18 mouse cellular contexts compared by ENCODE assay signal in genomic region chr2:14953090-14953489, GRCm38 (mm10).
"Had no signal": no experiment of that assay in that cellular context is flagged by ENCODE, and none has a peak within 500 bp of the region (broad histone marks: within the 10 kb centered on the region; RNA-seq: fewer than 3 reads in every experiment).

No protein-coding gene starts in this region.

- H3K9ac ChIP-seq: liver, postnatal 0 days; lung, embryonic 15.5 days; neural tube, embryonic 12.5 days; stomach, embryonic 15.5 days had no signal

- DNase-seq: liver, postnatal 0 days; lung, adult 2 months; lung, postnatal 14 days; lung, postnatal 36 days; midbrain, embryonic 14.5 days; right cerebral cortex, postnatal 14 days; thymus, adult 2 months; thymus, postnatal 25 days; thymus, postnatal 4 days had no signal

- H3K4me3 ChIP-seq: lung, embryonic 15.5 days; megakaryocyte, embryonic 14.5 days; neural tube, embryonic 12.5 days; stomach, embryonic 15.5 days had no signal

- H3K27me3 ChIP-seq: lung, embryonic 15.5 days; megakaryocyte, embryonic 14.5 days; neural tube, embryonic 12.5 days; stomach, embryonic 15.5 days had no signal

- H3K36me3 ChIP-seq: lung, embryonic 15.5 days; neural tube, embryonic 12.5 days; stomach, embryonic 15.5 days had no signal

- H3K4me2 ChIP-seq: lung, embryonic 15.5 days; midbrain, embryonic 11.5 days; neural tube, embryonic 12.5 days; stomach, embryonic 15.5 days had no signal

- ATAC-seq: liver, postnatal 0 days; lung, postnatal 0 days; midbrain, embryonic 16.5 days had no signal

- H3K27ac ChIP-seq: lung, embryonic 15.5 days; macrophage; neural tube, embryonic 12.5 days; stomach, embryonic 15.5 days; stomach, postnatal 0 days had no signal

- H3K9me3 ChIP-seq: lung, embryonic 15.5 days; megakaryocyte, embryonic 14.5 days; neural tube, embryonic 12.5 days; stomach, embryonic 15.5 days had no signal

- H3K4me1 ChIP-seq: lung, embryonic 15.5 days; megakaryocyte, embryonic 14.5 days; neural tube, embryonic 12.5 days; stomach, embryonic 15.5 days had no signal
